Mouse (Mus musculus) ovary, adult 18-20 months (tissue): ENCODE results near the gene Ciapin1.

ENCODE experiments used
- DNase-seq: peaks from one replicate; pipeline ENCODE4 v3.0.0; 2022; ENCODE audit warnings: low spot score, mixed read lengths

The Ciapin1 gene

GRCm38 (mm10) chr8:94837662-94838574 lies at the start of gene Ciapin1, which contains the start of gene Coq9:
TSS of gene Ciapin1 (minus strand) at chr8:94838358.
TSS of gene Coq9 (plus strand) at chr8:94838321.
- DNase-seq, result peak; percentile 92

GRCm38 (mm10) chr8:94880742-94881141 lies 42.6 kb upstream of the Ciapin1 start:
- DNase-seq, result no peak

GRCm38 (mm10) chr8:94876820-94877219 lies 38.7 kb upstream of the Ciapin1 start:
- DNase-seq, result no peak

- DNase-seq, result peak; percentile 82
Observed at GRCm38 (mm10) chr8:94876197-94876730, 38.1 kb upstream of the Ciapin1 start, which contains the start of gene Dok4. TSS of gene Dok4 (minus strand) at chr8:94876330.

- DNase-seq, result no peak
Observed at GRCm38 (mm10) chr8:94875871-94876150, 37.7 kb upstream of the Ciapin1 start.

- no peak for DNase-seq
Observed at GRCm38 (mm10) chr8:94875096-94875870, 37.1 kb upstream of the Ciapin1 start.

GRCm38 (mm10) chr8:94874358-94874757 lies 36.2 kb upstream of the Ciapin1 start:
- DNase-seq, result no peak

- DNase-seq, result no peak
Observed at GRCm38 (mm10) chr8:94872576-94872975, 34.4 kb upstream of the Ciapin1 start.

- DNase-seq, result no peak
Observed at GRCm38 (mm10) chr8:94872156-94872555, 34.0 kb upstream of the Ciapin1 start.

DNA sequence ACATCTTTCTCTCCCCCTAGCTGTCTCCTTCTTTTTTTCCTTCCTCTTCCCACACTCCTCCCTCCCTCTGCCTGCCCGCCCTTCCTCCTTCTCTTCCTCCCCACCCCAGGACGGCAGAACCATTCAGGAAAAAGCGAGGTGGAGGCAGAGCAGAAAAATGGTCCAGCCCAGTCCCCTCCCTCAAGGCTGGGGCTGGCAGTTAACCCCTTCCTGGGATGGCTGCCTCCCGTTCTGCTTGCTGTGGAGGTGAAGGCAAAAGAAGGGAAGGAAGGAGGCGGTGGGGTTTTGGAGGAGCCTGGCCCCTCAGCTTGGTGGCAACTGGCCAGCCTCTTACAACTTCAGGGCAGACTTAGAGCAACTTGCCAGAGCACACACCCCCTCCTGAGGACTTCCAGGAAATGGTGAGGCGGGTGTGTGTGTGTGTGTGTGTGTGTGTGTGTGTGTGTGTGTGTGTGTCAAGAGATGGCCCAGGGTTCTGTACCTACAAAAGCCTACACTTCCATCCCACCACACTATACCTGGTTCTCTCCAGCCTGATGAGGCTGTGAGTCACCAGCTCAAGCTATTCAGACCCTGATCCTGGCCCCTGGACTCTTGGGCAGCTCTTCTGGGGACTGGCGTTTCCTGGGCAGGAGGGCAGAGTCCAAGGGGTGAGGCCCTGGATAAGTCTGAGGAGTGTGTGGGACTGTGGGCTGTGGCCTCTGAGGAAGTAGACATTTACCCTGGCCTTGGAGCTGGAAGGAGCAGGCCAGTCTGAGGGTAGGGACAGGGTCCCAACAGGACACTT lies 33.1 kb upstream of the Ciapin1 start:
- peak; percentile 45 for DNase-seq

- no peak for DNase-seq
Observed at GRCm38 (mm10) chr8:94870474-94871107, 32.4 kb upstream of the Ciapin1 start.

DNA sequence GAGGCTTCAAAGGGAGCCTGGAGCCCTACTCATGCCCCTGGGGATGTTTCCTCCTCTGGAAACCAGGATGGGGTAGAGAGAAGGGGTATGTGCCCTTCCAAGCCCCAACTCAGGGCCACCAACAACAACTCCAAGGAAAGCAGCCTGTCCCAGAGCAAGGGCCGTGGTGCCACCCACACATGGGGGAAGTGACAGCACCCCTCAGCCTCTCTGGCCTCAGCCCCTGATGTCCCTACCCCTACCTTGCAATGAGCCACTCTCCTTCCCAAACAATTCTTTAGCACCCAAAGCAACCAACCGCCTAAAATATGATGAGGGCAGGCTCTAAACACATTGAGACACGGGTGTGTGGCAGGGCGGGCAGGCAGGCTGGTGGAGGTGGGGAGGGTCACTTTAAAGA lies 31.8 kb upstream of the Ciapin1 start:
- DNase-seq, result no peak

GRCm38 (mm10) chr8:94869146-94869545 lies 31.0 kb upstream of the Ciapin1 start:
- no peak for DNase-seq

DNA sequence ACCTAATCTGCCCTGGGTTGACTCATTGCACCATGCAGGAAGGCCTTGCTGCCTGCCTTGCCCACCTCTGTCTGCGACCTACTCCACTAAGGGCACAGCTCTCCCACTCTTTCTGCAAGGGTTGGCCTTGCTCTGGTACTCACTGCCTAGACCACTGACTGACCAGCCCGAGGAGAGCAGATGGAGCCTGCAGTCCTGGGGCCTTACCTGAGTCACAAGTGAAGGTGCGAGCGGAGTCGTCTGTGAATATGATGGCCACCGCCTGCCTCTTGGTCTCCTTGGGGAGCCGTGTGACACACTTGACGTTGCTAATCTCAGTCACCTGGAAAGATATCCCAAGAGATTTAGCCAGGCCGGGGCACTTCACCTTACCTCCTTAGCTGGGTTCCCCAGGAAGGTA lies 28.8 kb upstream of the Ciapin1 start:
- no peak for DNase-seq

DNA sequence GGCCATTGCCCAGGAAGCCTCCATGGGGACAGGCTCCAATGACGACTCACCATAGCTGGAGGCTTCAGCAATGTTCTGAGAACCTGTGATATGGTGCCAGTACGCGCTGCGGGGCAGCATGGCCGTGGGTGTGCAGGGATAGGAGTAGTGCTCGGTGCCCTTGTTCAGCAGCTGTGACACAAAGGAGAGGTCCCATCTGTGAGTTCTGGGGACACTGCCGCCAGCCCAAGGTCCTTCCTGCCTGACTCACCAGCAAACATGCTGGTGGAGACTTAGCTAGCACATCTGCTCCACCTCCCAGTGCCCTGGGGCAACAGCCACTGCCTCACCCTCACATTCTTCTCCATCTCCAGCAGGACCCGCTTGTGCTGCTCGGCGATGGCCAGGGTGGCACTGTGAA lies 27.1 kb upstream of the Ciapin1 start:
- DNase-seq, result no peak

DNA sequence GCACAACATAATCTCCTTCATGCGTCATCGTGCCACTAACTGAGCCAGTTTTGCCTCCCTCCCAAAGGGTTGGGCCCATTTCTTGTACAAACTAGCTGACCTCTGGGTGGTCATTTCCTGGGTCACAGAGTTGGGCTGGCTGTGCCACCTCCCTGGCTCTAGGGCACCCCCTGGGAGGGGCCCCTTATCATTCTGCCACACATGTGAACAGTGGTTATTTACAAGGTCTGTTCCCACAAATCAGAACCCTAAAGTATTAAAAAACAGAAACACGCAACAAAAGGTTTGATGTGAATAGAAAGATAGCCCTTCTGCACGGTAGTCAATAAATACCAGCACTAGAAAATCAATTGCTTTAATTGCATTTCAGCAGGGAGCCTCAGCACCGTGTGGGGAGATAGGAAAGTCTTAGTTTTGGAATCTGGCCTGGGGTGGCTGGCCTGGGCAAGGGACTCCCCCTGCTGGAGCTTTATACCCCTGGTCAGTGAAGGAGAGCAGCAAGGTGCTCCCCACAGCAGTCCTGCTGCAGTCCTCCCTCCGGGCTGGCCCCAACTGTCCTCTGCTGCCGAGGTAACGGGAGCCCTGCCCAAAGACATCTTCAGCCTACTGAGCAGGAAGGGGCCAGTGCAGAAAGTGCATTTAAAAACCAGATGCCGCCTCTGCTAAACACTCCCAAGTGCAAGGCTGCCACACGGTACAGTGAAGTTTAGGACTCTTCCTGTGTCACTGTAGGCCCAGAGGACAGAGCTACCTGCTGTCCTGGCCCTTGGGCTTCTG lies 25.9 kb upstream of the Ciapin1 start:
- DNase-seq, result no peak

DNA sequence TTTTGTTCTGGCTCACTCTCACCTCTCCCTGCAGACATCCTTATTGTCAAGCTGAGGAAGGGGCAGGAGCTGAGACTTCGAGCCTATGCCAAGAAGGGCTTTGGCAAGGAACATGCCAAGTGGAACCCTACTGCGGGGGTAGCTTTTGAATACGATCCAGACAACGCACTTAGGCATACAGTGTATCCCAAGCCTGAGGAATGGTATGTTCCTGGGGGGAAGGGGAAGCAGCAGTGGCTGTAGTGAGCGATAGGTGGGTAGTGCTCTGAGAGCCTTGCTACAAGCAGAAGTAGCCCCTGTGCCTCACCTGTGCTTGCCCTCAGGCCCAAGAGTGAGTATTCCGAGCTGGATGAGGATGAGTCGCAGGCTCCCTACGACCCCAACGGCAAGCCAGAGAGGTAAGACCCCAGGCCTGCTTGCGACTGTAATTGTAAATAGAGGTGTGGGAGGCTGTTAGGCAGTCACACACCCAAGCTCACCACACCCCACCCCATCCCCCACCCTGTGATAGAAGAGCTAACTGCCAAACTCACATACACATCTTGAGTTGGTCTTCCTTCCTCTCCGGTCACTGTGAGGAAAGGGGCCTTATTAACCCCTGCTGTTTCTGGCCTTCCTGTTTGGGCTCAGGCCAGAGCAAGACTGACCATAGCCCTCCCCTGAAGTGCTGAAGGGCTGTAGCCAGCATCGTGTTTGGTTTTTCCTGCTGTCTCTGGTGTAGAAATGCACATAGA lies 24.5 kb upstream of the Ciapin1 start:
- DNase-seq, result no peak

DNA sequence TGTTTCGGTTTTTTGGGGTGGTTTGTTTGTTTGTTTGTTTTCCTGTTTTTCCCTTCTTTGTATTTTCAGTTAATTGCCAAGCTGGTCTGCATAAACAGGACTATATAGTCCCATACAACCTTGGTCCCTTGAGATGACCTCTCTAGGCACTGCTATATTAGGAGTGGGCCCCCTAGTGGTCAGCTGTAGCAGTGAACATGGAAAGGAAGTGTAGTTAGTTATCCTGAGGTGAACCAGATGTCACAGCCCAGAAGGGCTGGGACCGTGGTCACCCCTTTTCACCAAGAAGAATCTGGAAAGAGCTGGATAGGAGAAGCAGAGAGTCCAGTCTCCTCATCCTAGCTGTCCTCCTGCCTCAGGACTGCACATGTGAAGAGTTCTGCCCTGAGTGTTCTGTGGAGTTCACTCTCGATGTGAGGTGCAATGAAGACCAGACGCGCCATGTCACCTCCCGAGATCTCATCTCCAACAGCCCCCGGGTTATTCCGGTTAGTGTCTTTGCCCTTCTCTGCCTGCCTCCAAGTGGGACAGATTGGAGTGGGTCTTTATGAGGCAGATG lies 23.3 kb upstream of the Ciapin1 start:
- no peak for DNase-seq

DNA sequence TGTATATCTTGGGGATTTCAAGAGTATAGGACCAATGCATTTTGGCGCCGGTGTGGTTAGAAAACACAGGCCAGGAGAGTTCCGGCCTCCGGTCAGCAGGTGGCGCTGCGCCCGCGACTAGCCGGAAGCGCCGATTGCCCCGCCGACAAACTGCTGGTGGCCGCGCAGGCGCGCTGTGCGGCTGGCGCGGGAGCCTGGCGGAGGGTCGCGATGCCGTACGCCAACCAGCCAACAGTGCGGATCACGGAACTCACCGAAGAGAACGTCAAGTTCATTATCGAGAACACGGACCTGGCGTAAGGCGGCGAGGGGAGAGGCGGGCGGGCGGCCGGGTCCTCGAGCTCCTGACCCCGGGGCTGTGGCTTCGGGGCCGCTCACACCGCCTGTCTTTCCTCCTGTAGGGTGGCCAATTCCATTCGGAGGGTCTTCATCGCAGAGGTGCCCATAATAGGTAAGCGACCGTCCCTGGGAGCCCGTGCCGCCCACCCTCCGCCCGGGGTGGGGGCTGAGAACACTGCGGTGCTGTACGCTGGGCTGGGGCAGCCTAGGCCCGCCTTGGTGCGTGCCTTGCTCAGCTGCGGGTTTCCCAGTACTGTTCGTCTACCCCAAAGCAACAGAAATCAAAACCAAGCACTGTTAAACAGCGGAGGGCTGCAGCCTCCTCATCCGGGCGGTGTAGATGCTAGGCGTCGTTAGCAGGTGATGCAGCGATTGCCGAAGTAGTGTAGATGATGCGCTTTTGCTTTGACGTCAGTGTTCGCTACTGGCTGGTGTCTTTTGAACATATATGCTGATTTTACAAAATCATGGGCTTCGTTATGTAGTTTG lies 19.4 kb upstream of the Ciapin1 start, which contains the start of gene Polr2c:
Polr2c (plus strand) TSS at position 105 of the 828 bp plus-strand sequence.
- DNase-seq, result peak; percentile 74
